Mouse (Mus musculus) adrenal gland, adult 8-10 months (tissue): ENCODE results near the gene B4galt4. TPM values are rescaled to one million over a fixed set of nuclear protein-coding genes. Genes with fewer than 3 reads are reported as not detected.
"Not testable (repeated sequence)": the region's sequence is repeated elsewhere in the genome, so short reads cannot be mapped to it uniquely, and the experiment has no call there.

Experiments used
- DNase-seq: peaks from one replicate; pipeline ENCODE4 v3.0.0; 2022
- total RNA-seq, 4 experiments: library from RNA; stranded (reverse); gene quantifications; 2 replicates each; pipeline ENCODE4 v1.2.4; 2022

B4galt4 gene
- total RNA-seq, 4 experiments from 2014 or later: 8.8 to 15.1 (median 12.5) TPM

- no peak for DNase-seq
Measured at GRCm38 (mm10) chr16:38771145-38771544, 29.1 kb downstream of the B4galt4 start.

GRCm38 (mm10) chr16:38772906-38773496 lies 30.9 kb downstream of the B4galt4 start:
- no peak for DNase-seq

GRCm38 (mm10) chr16:38774964-38775746 lies 33.1 kb downstream of the B4galt4 start:
- no peak for DNase-seq

GRCm38 (mm10) chr16:38776342-38776741 lies 34.3 kb downstream of the B4galt4 start:
- DNase-seq: no peak

GRCm38 (mm10) chr16:38780960-38781572 lies 39.0 kb downstream of the B4galt4 start:
- no peak for DNase-seq

GRCm38 (mm10) chr16:38781946-38782345 lies 39.9 kb downstream of the B4galt4 start:
- no peak for DNase-seq

- no peak for DNase-seq
Measured at GRCm38 (mm10) chr16:38782524-38783067, 40.5 kb downstream of the B4galt4 start.

GRCm38 (mm10) chr16:38785301-38785700 lies 43.2 kb downstream of the B4galt4 start:
- DNase-seq: no peak

- no peak for DNase-seq
Measured at GRCm38 (mm10) chr16:38789016-38789415, 47.0 kb downstream of the B4galt4 start.

GRCm38 (mm10) chr16:38789966-38790365 lies 47.9 kb downstream of the B4galt4 start:
- no peak for DNase-seq

GRCm38 (mm10) chr16:38793120-38793519 lies 51.1 kb downstream of the B4galt4 start:
- no peak for DNase-seq

- no peak for DNase-seq
Measured at GRCm38 (mm10) chr16:38798957-38799450, 56.9 kb downstream of the B4galt4 start.

- DNase-seq: no peak
Measured at GRCm38 (mm10) chr16:38800091-38800490, 58.0 kb downstream of the B4galt4 start, which contains the start of gene Upk1b. Upk1b (minus strand) TSS chr16:38800328.

- DNase-seq: not testable (repeated sequence)
Measured at GRCm38 (mm10) chr16:38807796-38808195, 65.7 kb downstream of the B4galt4 start.

GRCm38 (mm10) chr16:38810196-38810595 lies 68.1 kb downstream of the B4galt4 start:
- no peak for DNase-seq

GRCm38 (mm10) chr16:38812521-38812920 lies 70.5 kb downstream of the B4galt4 start:
- DNase-seq: peak; percentile 14

Other genes starting within 250 kb of the B4galt4 start
- 10 to 100 TPM; 41.2 to 46.5 (median 44.5) TPM for gene Timmdc1, start 219.6 kb upstream of the B4galt4 start, total RNA-seq
- 10 to 100 TPM; 34.4 to 46.4 (median 42.1) TPM for gene Poglut1, start 192.0 kb upstream of the B4galt4 start, total RNA-seq
- gene Tmem39a, start 183.6 kb upstream of the B4galt4 start, total RNA-seq: 100 to 1,000 TPM in 2 of 4 experiments, 10 to 100 TPM in 2; 79.2 to 118 (median 92.6) TPM
- 10 to 100 TPM; 16.6 to 30.8 (median 26.7) TPM for gene Arhgap31, start 29.0 kb upstream of the B4galt4 start, total RNA-seq
- gene Upk1b, start 58.1 kb downstream of the B4galt4 start, total RNA-seq: 1 to 10 TPM in 2 of 4 experiments, under 1 TPM in 2; 0.83 to 2.3 (median 1.4) TPM
- gene 4930435E12Rik, start 86.5 kb downstream of the B4galt4 start, total RNA-seq: not detected
- 10 to 100 TPM in 2 of 4 experiments, 1 to 10 TPM in 2; 3.4 to 21.5 (median 13.5) TPM for gene Igsf11, start 150.4 kb downstream of the B4galt4 start, total RNA-seq